In genomic region chr14:55745861-55746237, GRCm38 (mm10) we compare ENCODE assay signal across 8 mouse cellular contexts. TPM values are rescaled to one million over a fixed set of nuclear protein-coding genes. Genes with fewer than 3 reads are reported as not detected.
A peak's percentile ranks its signal among the peaks of the same experiment; 100 is the strongest.
DNase-seq lines count a peak whose midpoint lies in the region; ATAC-seq and TF ChIP-seq lines count a peak whose summit lies in the region.

No protein-coding gene starts in this region.

- H3K79me3 ChIP-seq in C2C12 (ENCODE audit: low read depth) = peaks cover 19% of the 10 kb centered on the region

- peak overlapping the region; percentile 75 for H3ac ChIP-seq in C2C12 (ENCODE audit: control insufficient read depth, insufficient read length, low read depth)

- TF ChIP-seq POLR2A in heart, adult 2 months (IDR thresholded peaks at IDR 0.05; ENCODE audit: insufficient read depth, low read depth, low read length) = no peak

- no peak for ATAC-seq in forebrain, embryonic 11.5 days (replicated peaks; ENCODE audit: low FRiP score)
- ATAC-seq in liver, embryonic 12.5 days = no peak
- no peak for ATAC-seq in granulocyte monocyte progenitor cell, adult 5-6 weeks (replicated peaks; ENCODE audit: poor library complexity, severe bottlenecking)

- peak overlapping the region; percentile 82 for H3K9ac ChIP-seq in heart, adult 2 months (ENCODE audit: low read depth, low read length)
- H3K9ac ChIP-seq in forebrain, embryonic 11.5 days (ENCODE audit: low read length) = peak overlapping the region; percentile 85
- peak overlapping the region; percentile 89 for H3K9ac ChIP-seq in liver, embryonic 12.5 days

- H3K4me3 ChIP-seq in heart, adult 2 months = peak overlapping the region; percentile 89
- H3K4me3 ChIP-seq in C2C12 (ENCODE audit: insufficient read depth, poor library complexity, severe bottlenecking) = peak overlapping the region; percentile 79
- H3K4me3 ChIP-seq in forebrain, embryonic 11.5 days (ENCODE audit: low read depth, low read length) = peak overlapping the region; percentile 92
- peak overlapping the region; percentile 92 for H3K4me3 ChIP-seq in liver, embryonic 12.5 days

- under 1% methylated on average over 31 of the region's 31 CpGs for WGBS in heart, adult 2 months
- WGBS in forebrain, embryonic 11.5 days = under 1% methylated on average over 29 of the region's 31 CpGs
- WGBS in liver, embryonic 12.5 days (ENCODE audit: insufficient replicate concordance) = 2% methylated on average over 31 of the region's 31 CpGs

- no peak for TF ChIP-seq EP300 in heart, adult 2 months (IDR thresholded peaks at IDR 0.05; ENCODE audit: insufficient read depth, low read depth, low read length)

- no peaks in the 10 kb centered on the region for H3K9me3 ChIP-seq in forebrain, embryonic 11.5 days (ENCODE audit: control insufficient read depth, low read length)
- no peaks in the 10 kb centered on the region for H3K9me3 ChIP-seq in liver, embryonic 12.5 days (replicated peaks)

- no peaks in the 10 kb centered on the region for H3K27me3 ChIP-seq in heart, adult 2 months (ENCODE audit: control insufficient read depth, insufficient read depth, low read length)
- H3K27me3 ChIP-seq in C2C12 (ENCODE audit: control insufficient read depth, insufficient read depth, insufficient read length) = no peaks in the 10 kb centered on the region
- H3K27me3 ChIP-seq in forebrain, embryonic 11.5 days (ENCODE audit: control insufficient read depth, insufficient read depth, low read length) = no peaks in the 10 kb centered on the region
- no peaks in the 10 kb centered on the region for H3K27me3 ChIP-seq in liver, embryonic 12.5 days (replicated peaks)

- no peak for DNase-seq in heart, adult 2 months
- DNase-seq in heart, postnatal 25 days (ENCODE audit: low spot score) = no peak
- no peak for DNase-seq in forebrain, embryonic 11.5 days (ENCODE audit: low spot score)
- DNase-seq in adrenal gland, postnatal 4 days (ENCODE audit: low spot score in 2 of 2) = no peak
- DNase-seq in layer of hippocampus, adult 11-12 months (ENCODE audit: low spot score) = no peak

- H3K4me2 ChIP-seq in forebrain, embryonic 11.5 days (ENCODE audit: low read depth, low read length, severe bottlenecking) = peak overlapping the region; percentile 96
- H3K4me2 ChIP-seq in liver, embryonic 12.5 days = peak overlapping the region; percentile 97

- H3K27ac ChIP-seq in heart, adult 2 months = peak overlapping the region; percentile 85
- H3K27ac ChIP-seq in forebrain, embryonic 11.5 days (ENCODE audit: low read depth, low read length) = no peak overlapping the region
- H3K27ac ChIP-seq in liver, embryonic 12.5 days = peak overlapping the region; percentile 83

- H3K4me1 ChIP-seq in heart, adult 2 months (ENCODE audit: control insufficient read depth, insufficient read depth, low read length) = peaks cover 4% of the 10 kb centered on the region
- H3K4me1 ChIP-seq in forebrain, embryonic 11.5 days (replicated peaks; ENCODE audit: control insufficient read depth, insufficient read depth, low read length) = peaks cover 9% of the 10 kb centered on the region; the same call in 1 of the 2 replicates
- H3K4me1 ChIP-seq in liver, embryonic 12.5 days = peaks cover 38% of the 10 kb centered on the region

- H3K36me3 ChIP-seq in heart, adult 2 months (ENCODE audit: control insufficient read depth, insufficient read depth, low read length) = no peaks in the 10 kb centered on the region
- H3K36me3 ChIP-seq in C2C12 (ENCODE audit: control insufficient read depth, insufficient read depth) = peaks cover 43% of the 10 kb centered on the region
- H3K36me3 ChIP-seq in forebrain, embryonic 11.5 days (ENCODE audit: control insufficient read depth, insufficient read depth, low read length) = peaks cover 2% of the 10 kb centered on the region; the same call in 1 of the 2 replicates
- H3K36me3 ChIP-seq in liver, embryonic 12.5 days = peaks cover 53% of the 10 kb centered on the region

- intact Hi-C loops in heart, adult 2 months (cut with DNase I) = loop anchor here (2.0 kb wide), 1 partner anchor 117 kb away; no protein-coding TSS in a partner anchor
- intact Hi-C loops in heart, postnatal 25 days (cut with DNase I) = loop anchor here (1.0 kb wide), 1 partner anchor 64 kb away; no protein-coding TSS in a partner anchor

- H3K79me2 ChIP-seq in heart, adult 2 months (replicated peaks; ENCODE audit: control insufficient read depth, insufficient read depth, low read length) = no peaks in the 10 kb centered on the region
- H3K79me2 ChIP-seq in C2C12 (ENCODE audit: control insufficient read depth, insufficient read depth) = peaks cover 36% of the 10 kb centered on the region

- TF ChIP-seq CTCF in heart, adult 2 months (IDR thresholded peaks at IDR 0.05) = 0 out of 2 replicates have a peak, but pooled peaks have one; percentile 0
- no peak for TF ChIP-seq CTCF in C2C12 (IDR thresholded peaks at IDR 0.05; ENCODE audit: control insufficient read depth, insufficient read depth, insufficient read length)

TF ChIP-seq in C2C12, 6 proteins besides CTCF, POLR2A, EP300 and RAD21:
- TF ChIP-seq CEBPB (IDR thresholded peaks at IDR 0.05; ENCODE audit: low read depth) (no peak), MAX (IDR thresholded peaks at IDR 0.05) (no peak), MYOG (IDR thresholded peaks at IDR 0.05; ENCODE audit: control insufficient read depth, extremely low read depth, insufficient read length) (no peak), USF1 (IDR thresholded peaks at IDR 0.05; ENCODE audit: low read depth) (no peak), FOSL1 (IDR thresholded peaks at IDR 0.05; ENCODE audit: insufficient read depth, low read length, poor library complexity, severe bottlenecking) (no peak), MYOD1 (IDR thresholded peaks at IDR 0.05; ENCODE audit: control insufficient read depth, insufficient read length, low read depth) (no peak)
TF ChIP-seq in C2C12: peak in this region for 0.

RNA-seq across cellular contexts. Expression of gene Nop9, which starts 0.4 kb away (rescaled TPM):
- 10 to 100 TPM; 10.1 to 11.4 TPM for total RNA-seq in heart, adult 2 months (2021)
- polyA plus RNA-seq in heart, adult 2 months (2012; rRNA removed) = 8.3 and 13.1 TPM in 2 replicates
- total RNA-seq in heart, postnatal 25 days (2021) = 10 to 100 TPM in 1 of 2 experiments, 1 to 10 TPM in 1; 7.8 to 11.1 TPM
- 38.6 TPM for polyA plus RNA-seq in C2C12 (2012; fragmentation: generic; extraction: Trizol)
- polyA plus RNA-seq in forebrain, embryonic 11.5 days (2014; fragmentation: Nextera tagmentation; extraction: Ambion mirVana) = 54.2 and 57.4 TPM in 2 replicates
- 56.0 and 59.4 TPM in 2 replicates for polyA plus RNA-seq in liver, embryonic 12.5 days (2016; fragmentation: Nextera tagmentation; extraction: Ambion mirVana)
- 10 to 100 TPM; 24.5 to 27.1 TPM for total RNA-seq in adrenal gland, postnatal 4 days (2021)
- 30.9 and 36.6 TPM in 2 replicates for total RNA-seq in granulocyte monocyte progenitor cell, adult 5-6 weeks (2014; fragmentation: Nextera tagmentation)
- 35.7 and 38.6 TPM in 2 replicates for total RNA-seq in granulocyte monocyte progenitor cell, adult 5-6 weeks (2017)

RNA-seq across cellular contexts. Expression of gene Dhrs1, which starts 0.4 kb away (rescaled TPM):
- total RNA-seq in heart, adult 2 months (2021) = 10 to 100 TPM; 35.4 to 40.2 TPM
- 82.9 and 85.8 TPM in 2 replicates for polyA plus RNA-seq in heart, adult 2 months (2012; rRNA removed)
- 10 to 100 TPM; 43.7 to 47.0 TPM for total RNA-seq in heart, postnatal 25 days (2021)
- polyA plus RNA-seq in C2C12 (2012; fragmentation: generic; extraction: Trizol) = 63.7 TPM
- 63.6 and 76.7 TPM in 2 replicates for polyA plus RNA-seq in forebrain, embryonic 11.5 days (2014; fragmentation: Nextera tagmentation; extraction: Ambion mirVana)
- 34.3 and 35.2 TPM in 2 replicates for polyA plus RNA-seq in liver, embryonic 12.5 days (2016; fragmentation: Nextera tagmentation; extraction: Ambion mirVana)
- 10 to 100 TPM; 74.1 to 77.7 TPM for total RNA-seq in adrenal gland, postnatal 4 days (2021)
- 54.7 and 67.7 TPM in 2 replicates for total RNA-seq in granulocyte monocyte progenitor cell, adult 5-6 weeks (2014; fragmentation: Nextera tagmentation)
- 18.0 and 30.7 TPM in 2 replicates for total RNA-seq in granulocyte monocyte progenitor cell, adult 5-6 weeks (2017)

RNA-seq across cellular contexts. Expression of gene Cideb, which starts 12.4 kb away (rescaled TPM):
- total RNA-seq in heart, adult 2 months (2021) = under 1 TPM; 0.81 to 0.98 TPM
- 6.7 and 8.1 TPM in 2 replicates for polyA plus RNA-seq in heart, adult 2 months (2012; rRNA removed)
- under 1 TPM; 0.56 to 0.83 TPM for total RNA-seq in heart, postnatal 25 days (2021)
- 0.05 TPM for polyA plus RNA-seq in C2C12 (2012; fragmentation: generic; extraction: Trizol)
- polyA plus RNA-seq in forebrain, embryonic 11.5 days (2014; fragmentation: Nextera tagmentation; extraction: Ambion mirVana) = not detected in 2 replicates
- 10.7 and 11.2 TPM in 2 replicates for polyA plus RNA-seq in liver, embryonic 12.5 days (2016; fragmentation: Nextera tagmentation; extraction: Ambion mirVana)
- total RNA-seq in adrenal gland, postnatal 4 days (2021) = 10 to 100 TPM in 1 of 2 experiments, 1 to 10 TPM in 1; 4.6 to 12.0 TPM
- total RNA-seq in granulocyte monocyte progenitor cell, adult 5-6 weeks (2014; fragmentation: Nextera tagmentation) = not detected in 2 replicates
- total RNA-seq in granulocyte monocyte progenitor cell, adult 5-6 weeks (2017) = not detected in 2 replicates

RNA-seq across cellular contexts. Expression of gene Ltb4r2, which starts 15.4 kb away (rescaled TPM):
- total RNA-seq in heart, adult 2 months (2021) = under 1 TPM in 1 of 2 experiments, not detected in 1; 0.20 TPM
- polyA plus RNA-seq in heart, adult 2 months (2012; rRNA removed) = 0.06 and 0.20 TPM in 2 replicates
- under 1 TPM; 0.06 to 0.13 TPM for total RNA-seq in heart, postnatal 25 days (2021)
- polyA plus RNA-seq in C2C12 (2012; fragmentation: generic; extraction: Trizol) = 0.09 TPM
- 0.32 and 0.43 TPM in 2 replicates for polyA plus RNA-seq in forebrain, embryonic 11.5 days (2014; fragmentation: Nextera tagmentation; extraction: Ambion mirVana)
- polyA plus RNA-seq in liver, embryonic 12.5 days (2016; fragmentation: Nextera tagmentation; extraction: Ambion mirVana) = 1.3 and 1.8 TPM in 2 replicates
- under 1 TPM; 0.17 to 0.34 TPM for total RNA-seq in adrenal gland, postnatal 4 days (2021)
- 0.56 and 2.1 TPM in 2 replicates for total RNA-seq in granulocyte monocyte progenitor cell, adult 5-6 weeks (2014; fragmentation: Nextera tagmentation)
- total RNA-seq in granulocyte monocyte progenitor cell, adult 5-6 weeks (2017) = 0.34 TPM in 1 of 2 replicates, not detected in the other

RNA-seq across cellular contexts. Expression of gene Ltb4r1, which starts 19.9 kb away (rescaled TPM):
- under 1 TPM; 0.34 to 0.36 TPM for total RNA-seq in heart, adult 2 months (2021)
- 0.76 TPM in 2 replicates for polyA plus RNA-seq in heart, adult 2 months (2012; rRNA removed)
- total RNA-seq in heart, postnatal 25 days (2021) = under 1 TPM in 1 of 2 experiments, not detected in 1; 0.18 TPM
- 0.05 TPM for polyA plus RNA-seq in C2C12 (2012; fragmentation: generic; extraction: Trizol)
- 0.45 TPM in 1 of 2 replicates, not detected in the other for polyA plus RNA-seq in forebrain, embryonic 11.5 days (2014; fragmentation: Nextera tagmentation; extraction: Ambion mirVana)
- 3.1 and 3.6 TPM in 2 replicates for polyA plus RNA-seq in liver, embryonic 12.5 days (2016; fragmentation: Nextera tagmentation; extraction: Ambion mirVana)
- total RNA-seq in adrenal gland, postnatal 4 days (2021) = 1 to 10 TPM; 1.3 to 2.9 TPM
- total RNA-seq in granulocyte monocyte progenitor cell, adult 5-6 weeks (2014; fragmentation: Nextera tagmentation) = 19.4 and 23.3 TPM in 2 replicates
- total RNA-seq in granulocyte monocyte progenitor cell, adult 5-6 weeks (2017) = 19.8 and 25.8 TPM in 2 replicates
